Mouse (Mus musculus): ENCODE results near the gene Snx3.

Snx3 gene

DNA sequence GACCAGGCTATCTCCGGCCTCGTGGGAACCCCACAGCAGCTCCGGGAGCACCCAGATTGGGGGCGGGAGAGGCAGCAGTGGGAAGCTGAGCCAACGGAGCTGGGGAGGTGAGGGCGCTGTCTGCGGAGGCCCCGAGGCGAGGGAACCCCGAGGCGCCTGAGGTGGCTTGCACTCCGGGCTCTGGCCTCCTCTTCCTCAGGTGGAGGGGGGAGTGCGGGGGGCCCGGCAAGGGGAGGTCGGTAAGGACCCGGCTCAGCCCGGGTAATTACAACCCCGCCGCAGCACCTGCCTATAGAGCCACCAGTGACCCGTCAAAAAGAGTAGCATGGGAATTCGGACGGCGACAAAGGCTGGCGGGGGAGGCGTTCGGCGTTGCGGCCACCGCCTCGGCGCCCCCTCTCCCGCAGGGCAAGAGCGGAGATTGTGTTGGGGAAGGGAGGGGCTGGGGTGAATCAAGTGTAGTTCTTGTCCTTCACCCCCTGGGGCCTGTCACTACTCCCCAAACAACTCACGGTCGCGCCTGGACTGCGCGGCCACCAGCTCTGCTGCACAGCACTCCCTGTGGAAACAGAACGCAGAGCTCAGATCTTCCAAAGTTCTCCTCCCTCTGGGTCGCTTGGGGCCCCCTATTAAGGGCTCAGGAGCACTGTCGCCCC lies 77.8 kb downstream of the Snx3 start:
- DNase-seq, result no peak

GRCm38 (mm10) chr10:42580131-42580950 lies 78.5 kb downstream of the Snx3 start:
- DNase-seq, result no peak

DNA sequence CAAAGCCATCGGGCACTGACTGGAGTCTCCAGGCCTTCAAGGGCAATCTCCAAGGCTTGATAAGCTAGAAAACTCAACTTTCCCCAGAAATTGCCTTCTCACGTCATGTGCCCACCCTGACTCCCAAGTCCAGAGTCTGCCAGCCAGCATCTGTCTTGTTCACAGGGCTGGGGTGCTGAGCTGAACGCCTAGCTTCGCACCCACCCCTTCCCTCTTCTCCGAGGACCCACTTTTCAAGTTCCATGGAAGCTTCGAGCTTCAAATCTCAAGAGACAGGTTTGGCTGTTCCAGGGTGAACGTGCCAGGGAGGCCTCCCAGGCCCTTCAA lies 79.1 kb downstream of the Snx3 start:
- DNase-seq, result no peak

DNA sequence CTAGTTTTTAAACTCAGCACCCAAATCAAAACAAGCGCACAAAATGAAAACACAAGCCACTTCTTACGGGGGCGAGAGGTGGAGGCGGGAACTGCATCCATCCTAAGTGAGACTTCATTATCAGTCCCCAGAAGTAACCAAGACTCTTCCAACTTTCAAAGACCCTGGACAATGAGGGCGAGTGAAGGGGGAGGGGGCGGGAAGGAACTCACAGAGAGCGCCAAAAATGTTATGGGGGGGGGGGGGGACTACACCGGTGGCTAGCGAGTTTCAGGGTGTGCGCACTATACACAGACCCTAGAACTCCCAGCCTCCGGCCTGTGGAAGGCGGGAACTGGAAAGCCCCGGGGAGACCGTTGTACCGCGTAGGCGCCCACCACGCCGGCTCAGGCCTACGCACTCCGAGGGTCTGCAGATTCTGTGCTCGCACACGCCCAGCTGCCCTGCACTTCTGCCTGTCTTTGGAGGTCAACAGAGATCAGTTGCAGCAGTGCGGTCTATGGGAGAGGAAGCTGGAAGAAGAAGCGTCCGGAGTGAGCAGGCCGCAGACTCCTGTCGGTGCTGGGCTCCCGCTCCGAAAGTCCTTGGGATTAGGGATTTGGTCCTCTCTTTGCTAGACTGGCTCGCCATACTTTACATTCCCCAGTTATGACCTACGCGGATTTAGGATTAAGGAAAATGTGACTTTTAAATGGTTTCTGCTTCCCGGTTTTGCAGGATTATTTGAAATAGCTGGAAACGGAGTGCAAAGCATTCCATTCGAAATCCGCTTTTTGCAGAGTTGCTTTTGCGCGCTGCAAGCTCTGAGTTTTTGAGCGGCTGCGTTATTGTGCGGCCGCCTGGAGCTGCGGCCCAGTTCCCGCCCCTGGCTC lies 80.1 kb downstream of the Snx3 start:
- no peak for DNase-seq

- DNase-seq, result no peak
Observed at GRCm38 (mm10) chr10:42582566-42583110, 80.8 kb downstream of the Snx3 start.

GRCm38 (mm10) chr10:42583157-42583872 lies 81.5 kb downstream of the Snx3 start, which contains the start of the genes Nr2e1 and Ostm1:
TSS of gene Nr2e1 (minus strand) at chr10:42583632.
TSS of gene Ostm1 (plus strand) at chr10:42583822.
- DNase-seq, result no peak

- DNase-seq, result no peak
Observed at GRCm38 (mm10) chr10:42583902-42584435, 82.1 kb downstream of the Snx3 start.

GRCm38 (mm10) chr10:42584436-42584983 lies 82.7 kb downstream of the Snx3 start:
- no peak for DNase-seq
